Mouse (Mus musculus) embryonic facial prominence, embryonic 13.5 days (tissue): ENCODE measurements around the gene Lss. TPM values are rescaled to one million over a fixed set of nuclear protein-coding genes. Genes with fewer than 3 reads are reported as not detected.
A peak's percentile ranks its signal among the peaks of the same experiment; 100 is the strongest.

Experiments
- ATAC-seq: fragments of 200-750 bp; cut with Nextera tagmentation; 2 replicates; pipeline ENCODE4 v1.8.0; 2017; ENCODE audit warnings: low read depth; ENCODE audit not compliant: insufficient number of reproducible peaks, insufficient read depth, low FRiP score, low TSS enrichment
- H3K27ac ChIP-seq: fragments of 300-500 bp; sonication (generic); 2 replicates; pipeline ENCODE4 v1.5.1; 2015; ENCODE audit warnings: moderate library complexity, mild to moderate bottlenecking, inconsistent platforms
- H3K27me3 ChIP-seq: fragments of 300-500 bp; sonication (generic); 2 replicates; pipeline ENCODE4 v1.6.1; 2015; ENCODE audit warnings: mild to moderate bottlenecking, inconsistent platforms
- H3K36me3 ChIP-seq: fragments of 300-500 bp; sonication (generic); 2 replicates; pipeline ENCODE4 v1.6.1; 2015; ENCODE audit warnings: mild to moderate bottlenecking, inconsistent platforms
- H3K4me1 ChIP-seq: fragments of 300-500 bp; sonication (generic); 2 replicates; pipeline ENCODE4 v1.6.1; 2015; ENCODE audit warnings: inconsistent platforms
- H3K4me2 ChIP-seq: fragments of 300-500 bp; sonication (generic); 2 replicates; pipeline ENCODE4 v1.6.1; 2015; ENCODE audit warnings: moderate library complexity, mild to moderate bottlenecking, inconsistent platforms
- H3K4me3 ChIP-seq: fragments of 300-500 bp; sonication (generic); 2 replicates; pipeline ENCODE4 v1.5.1; 2015; ENCODE audit warnings: mild to moderate bottlenecking, inconsistent platforms
- H3K9ac ChIP-seq: fragments of 300-500 bp; sonication (generic); 2 replicates; pipeline ENCODE4 v1.6.1; 2015; ENCODE audit warnings: mild to moderate bottlenecking, inconsistent platforms
- H3K9me3 ChIP-seq: fragments of 300-500 bp; sonication (generic); 2 replicates; pipeline ENCODE4 v1.6.1; 2016; ENCODE audit warnings: inconsistent platforms
- WGBS: fragments of 180-500 bp; shearing (Covaris S2); methylation state at CpG from one replicate; pipeline ENCODE4 v1.1.7; 2015; ENCODE audit warnings: mixed read lengths; 5-methylcytosine and 5-hydroxymethylcytosine counted together
- polyA plus RNA-seq: library from polyadenylated mRNA; unstranded; fragments of >200 nt; fragmentation: Nextera tagmentation; extraction: Ambion mirVana; gene quantifications from 2 replicates; pipeline ENCODE4 v1.2.1, GENCODE M21; 2015

Lss gene
- polyA plus RNA-seq, result 37.3 and 39.0 TPM in 2 replicates

DNA sequence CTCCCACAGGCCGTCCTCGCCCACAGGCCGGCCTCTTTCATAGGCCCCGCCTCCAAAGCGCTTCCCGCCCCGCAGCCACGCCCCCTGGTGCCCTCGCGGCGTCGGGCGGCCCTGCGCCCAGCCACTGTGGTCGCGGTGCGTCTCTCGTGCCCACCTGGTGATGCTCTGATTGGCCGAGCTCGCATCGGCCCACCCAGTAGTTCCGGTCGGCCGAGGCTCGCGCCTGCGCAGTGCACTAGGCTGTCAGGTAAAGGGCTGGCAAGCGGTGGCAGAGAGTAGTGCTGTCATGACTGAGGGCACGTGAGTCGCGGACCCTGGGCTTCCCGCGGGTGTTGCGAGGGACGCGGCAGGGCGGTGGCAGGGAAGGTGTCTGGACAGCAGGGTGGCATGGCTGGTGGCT is at the start of gene Lss:
Gene Lss, plus strand, starts transcription at position 214 of the 400 bp plus-strand sequence.
- Histone ChIP-seq H3K4me3 (peak within 1 kb of the TSS; percentile 71), H3K9ac (peak within 1 kb of the TSS; percentile 81), H3K36me3 (peaks cover 29% of the 10 kb centered on the region), H3K27ac (peak within 1 kb of the TSS; percentile 80), H3K27me3 (no peaks in the 10 kb centered on the region), H3K9me3 (no peaks in the 10 kb centered on the region), H3K4me1 (peaks cover 20% of the 10 kb centered on the region; the same call in 1 of the 2 replicates), H3K4me2 (peak within 1 kb of the TSS; percentile 90)
- WGBS, result under 1% methylated on average over 37 of the region's 37 CpGs
- peak; percentile 98 for ATAC-seq

DNA sequence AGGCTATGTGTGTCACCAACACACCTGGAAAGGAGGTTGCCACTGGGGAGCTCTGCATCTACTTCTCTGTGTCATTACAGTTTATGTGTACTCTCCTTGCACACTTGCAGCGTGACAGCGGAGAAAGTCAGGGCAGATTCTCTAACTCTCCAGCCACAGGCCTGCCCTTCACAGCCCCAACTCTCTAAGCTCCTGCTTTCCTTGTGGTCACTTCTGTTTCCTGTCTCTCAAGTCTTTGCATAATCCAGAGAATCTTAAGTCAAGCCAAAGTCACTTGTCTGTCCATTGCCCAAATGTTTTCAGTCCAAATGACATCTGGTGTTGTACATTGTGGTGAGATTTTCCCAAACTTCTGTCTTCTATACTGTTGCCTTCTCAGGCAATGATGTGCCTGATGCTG is 45.1 kb upstream of the Lss start:
- H3K9ac ChIP-seq, result no peak overlapping the region
- peaks cover 97% of the 10 kb centered on the region for H3K36me3 ChIP-seq
- no peaks in the 10 kb centered on the region for H3K9me3 ChIP-seq
- 99% methylated on average over 2 of the region's 2 CpGs for WGBS
- H3K4me2 ChIP-seq, result no peak overlapping the region
- no peaks in the 10 kb centered on the region for H3K27me3 ChIP-seq
- H3K4me3 ChIP-seq, result no peak overlapping the region
- no peak for ATAC-seq
- H3K27ac ChIP-seq, result no peak overlapping the region
- H3K4me1 ChIP-seq, result no peaks in the 10 kb centered on the region

GRCm38 (mm10) chr10:76488265-76488664 is 43.1 kb upstream of the Lss start:
- no peaks in the 10 kb centered on the region for H3K9me3 ChIP-seq
- H3K4me1 ChIP-seq, result no peaks in the 10 kb centered on the region
- no peak overlapping the region for H3K27ac ChIP-seq
- H3K4me3 ChIP-seq, result no peak overlapping the region
- no peak for ATAC-seq
- no peak overlapping the region for H3K4me2 ChIP-seq
- peaks cover 92% of the 10 kb centered on the region for H3K36me3 ChIP-seq
- WGBS, result 91% methylated on average over 8 of the region's 8 CpGs
- no peak overlapping the region for H3K9ac ChIP-seq
- H3K27me3 ChIP-seq, result no peaks in the 10 kb centered on the region

DNA sequence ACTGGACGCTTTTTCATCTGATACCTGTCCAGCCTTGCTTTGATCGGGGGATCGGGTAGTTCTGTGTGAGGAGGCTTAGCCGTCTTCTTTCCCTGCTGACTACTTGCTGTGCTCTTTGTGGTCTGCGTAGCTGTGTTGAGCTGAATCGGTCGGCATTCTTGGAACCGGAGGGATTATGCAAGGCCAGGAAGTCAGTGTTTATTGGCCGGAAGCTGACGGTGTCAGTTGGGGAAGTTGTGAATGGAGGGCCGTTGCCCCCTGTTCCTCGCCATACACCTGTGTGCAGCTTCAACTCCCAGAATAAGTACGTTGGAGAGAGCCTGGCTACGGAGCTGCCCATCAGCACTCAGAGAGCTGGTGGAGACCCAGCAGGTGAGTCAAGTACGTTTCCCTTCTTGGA is 42.2 kb upstream of the Lss start:
- no peak overlapping the region for H3K4me2 ChIP-seq
- no peaks in the 10 kb centered on the region for H3K4me1 ChIP-seq
- H3K27me3 ChIP-seq, result no peaks in the 10 kb centered on the region
- H3K36me3 ChIP-seq, result peaks cover 92% of the 10 kb centered on the region
- H3K27ac ChIP-seq, result no peak overlapping the region
- no peak overlapping the region for H3K9ac ChIP-seq
- no peak overlapping the region for H3K4me3 ChIP-seq
- 95% methylated on average over 15 of the region's 15 CpGs for WGBS
- H3K9me3 ChIP-seq, result no peaks in the 10 kb centered on the region
- ATAC-seq, result no peak

DNA sequence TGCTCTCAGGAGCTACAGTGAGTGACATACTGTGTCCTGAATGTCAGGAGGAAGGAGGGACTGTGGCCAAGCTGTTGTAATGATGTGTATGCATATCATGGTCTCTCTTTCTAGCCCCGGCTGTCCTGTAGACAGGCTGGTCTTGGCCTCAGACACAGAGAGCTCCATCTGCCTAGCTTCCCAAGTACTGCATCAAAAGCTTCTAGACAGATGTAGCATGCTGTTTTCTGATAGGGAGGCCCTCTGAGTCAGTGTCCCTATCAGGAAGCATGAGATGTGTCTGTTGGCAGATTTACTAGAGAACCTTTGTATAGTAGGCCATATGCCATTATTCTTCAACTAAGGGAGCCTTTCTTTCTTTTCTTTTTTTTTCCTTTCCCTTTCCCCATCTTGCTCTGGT is 37.9 kb upstream of the Lss start:
- H3K27me3 ChIP-seq, result no peaks in the 10 kb centered on the region
- peaks cover 87% of the 10 kb centered on the region for H3K36me3 ChIP-seq
- no peak overlapping the region for H3K4me2 ChIP-seq
- H3K9ac ChIP-seq, result no peak overlapping the region
- 75% methylated on average over 1 of the region's 1 CpGs for WGBS
- H3K27ac ChIP-seq, result no peak overlapping the region
- no peak overlapping the region for H3K4me3 ChIP-seq
- H3K9me3 ChIP-seq, result no peaks in the 10 kb centered on the region
- no peaks in the 10 kb centered on the region for H3K4me1 ChIP-seq
- ATAC-seq, result no peak

DNA sequence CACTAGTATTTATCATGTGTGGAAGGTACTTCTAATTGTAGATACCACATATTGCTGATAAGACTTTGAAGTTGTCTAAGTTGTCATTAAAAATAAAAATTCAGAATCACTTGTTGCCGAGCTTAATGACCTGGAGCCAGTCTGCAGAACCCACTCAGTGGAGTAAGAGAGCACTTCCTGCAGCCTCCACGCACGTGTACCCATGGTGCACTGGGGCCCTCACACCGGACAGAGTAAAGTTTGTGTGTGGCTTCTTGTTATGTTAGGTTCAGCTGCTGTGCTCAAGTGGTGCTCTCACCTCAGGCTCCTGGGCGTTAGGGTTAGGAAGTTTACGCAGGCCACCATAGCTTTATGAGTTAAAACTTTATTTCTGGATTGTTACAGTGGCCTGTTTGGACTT is 35.9 kb upstream of the Lss start:
- Histone ChIP-seq H3K9ac (no peak overlapping the region), H3K27me3 (no peaks in the 10 kb centered on the region), H3K27ac (no peak overlapping the region), H3K4me2 (no peak overlapping the region), H3K9me3 (no peaks in the 10 kb centered on the region), H3K4me3 (no peak overlapping the region), H3K36me3 (peaks cover 87% of the 10 kb centered on the region), H3K4me1 (no peaks in the 10 kb centered on the region)
- no peak for ATAC-seq
- WGBS, result 91% methylated on average over 6 of the region's 6 CpGs

DNA sequence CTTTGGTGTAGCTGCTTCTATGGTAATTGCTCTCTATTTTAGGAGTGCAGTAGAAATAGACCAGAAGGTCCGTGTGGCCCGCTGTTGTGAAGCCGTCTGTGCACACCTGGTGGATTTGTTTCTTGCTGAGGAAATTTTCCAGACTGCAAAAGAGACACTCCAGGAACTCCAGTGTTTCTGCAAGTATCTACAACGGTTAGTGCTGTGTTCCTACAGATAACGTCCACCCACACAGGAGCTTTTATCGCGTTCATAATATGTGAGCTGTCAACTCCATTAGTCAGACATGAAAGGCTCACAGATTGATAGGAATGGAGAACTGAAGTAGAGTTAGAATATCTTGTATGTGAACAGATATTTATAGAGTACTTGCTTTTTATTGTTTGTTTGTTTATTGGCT is 35.0 kb upstream of the Lss start:
- no peak for ATAC-seq
- Histone ChIP-seq H3K27me3 (no peaks in the 10 kb centered on the region), H3K9me3 (no peaks in the 10 kb centered on the region), H3K4me3 (no peak overlapping the region), H3K4me2 (no peak overlapping the region), H3K36me3 (peaks cover 86% of the 10 kb centered on the region), H3K4me1 (no peaks in the 10 kb centered on the region), H3K27ac (no peak overlapping the region), H3K9ac (no peak overlapping the region)
- 93% methylated on average over 7 of the region's 7 CpGs for WGBS

GRCm38 (mm10) chr10:76497522-76497921 is 33.9 kb upstream of the Lss start:
- Histone ChIP-seq H3K4me3 (no peak overlapping the region), H3K36me3 (peaks cover 90% of the 10 kb centered on the region), H3K27me3 (no peaks in the 10 kb centered on the region), H3K9me3 (no peaks in the 10 kb centered on the region), H3K27ac (no peak overlapping the region), H3K9ac (no peak overlapping the region), H3K4me1 (no peaks in the 10 kb centered on the region), H3K4me2 (no peak overlapping the region)
- ATAC-seq, result no peak
- 95% methylated on average over 4 of the region's 4 CpGs for WGBS

GRCm38 (mm10) chr10:76504271-76504943 is 27.0 kb upstream of the Lss start:
- Histone ChIP-seq H3K9ac (no peak overlapping the region), H3K9me3 (no peaks in the 10 kb centered on the region), H3K27ac (no peak overlapping the region), H3K4me2 (no peak overlapping the region), H3K4me1 (no peaks in the 10 kb centered on the region), H3K27me3 (no peaks in the 10 kb centered on the region), H3K4me3 (no peak overlapping the region), H3K36me3 (peaks cover 86% of the 10 kb centered on the region)
- ATAC-seq, result no peak
- WGBS, result 91% methylated on average over 11 of the region's 11 CpGs

DNA sequence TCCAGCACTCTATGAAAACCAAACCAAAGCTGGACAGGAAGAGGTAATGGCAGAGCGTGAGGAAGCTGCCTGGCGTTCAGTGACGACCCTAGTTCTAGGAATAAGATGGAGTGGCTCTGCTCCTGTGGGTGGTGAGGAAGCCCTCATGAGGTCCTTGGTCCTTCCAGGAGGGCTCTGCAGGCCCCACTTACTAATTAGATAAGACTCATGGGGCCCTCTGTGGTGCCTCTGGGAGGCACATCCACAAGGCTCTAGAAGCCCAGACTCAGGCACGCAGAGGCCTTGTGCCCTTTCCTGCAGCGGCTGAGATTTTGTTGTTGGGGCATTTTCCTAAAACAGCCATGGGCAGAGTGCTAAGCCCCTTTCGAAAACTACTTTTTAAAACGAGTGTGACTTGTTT is 25.5 kb upstream of the Lss start:
- WGBS, result 91% methylated on average over 7 of the region's 7 CpGs
- H3K36me3 ChIP-seq, result peaks cover 86% of the 10 kb centered on the region
- no peak overlapping the region for H3K9ac ChIP-seq
- no peak for ATAC-seq
- no peak overlapping the region for H3K27ac ChIP-seq
- no peaks in the 10 kb centered on the region for H3K27me3 ChIP-seq
- no peaks in the 10 kb centered on the region for H3K4me1 ChIP-seq
- no peak overlapping the region for H3K4me3 ChIP-seq
- no peaks in the 10 kb centered on the region for H3K9me3 ChIP-seq
- H3K4me2 ChIP-seq, result no peak overlapping the region

DNA sequence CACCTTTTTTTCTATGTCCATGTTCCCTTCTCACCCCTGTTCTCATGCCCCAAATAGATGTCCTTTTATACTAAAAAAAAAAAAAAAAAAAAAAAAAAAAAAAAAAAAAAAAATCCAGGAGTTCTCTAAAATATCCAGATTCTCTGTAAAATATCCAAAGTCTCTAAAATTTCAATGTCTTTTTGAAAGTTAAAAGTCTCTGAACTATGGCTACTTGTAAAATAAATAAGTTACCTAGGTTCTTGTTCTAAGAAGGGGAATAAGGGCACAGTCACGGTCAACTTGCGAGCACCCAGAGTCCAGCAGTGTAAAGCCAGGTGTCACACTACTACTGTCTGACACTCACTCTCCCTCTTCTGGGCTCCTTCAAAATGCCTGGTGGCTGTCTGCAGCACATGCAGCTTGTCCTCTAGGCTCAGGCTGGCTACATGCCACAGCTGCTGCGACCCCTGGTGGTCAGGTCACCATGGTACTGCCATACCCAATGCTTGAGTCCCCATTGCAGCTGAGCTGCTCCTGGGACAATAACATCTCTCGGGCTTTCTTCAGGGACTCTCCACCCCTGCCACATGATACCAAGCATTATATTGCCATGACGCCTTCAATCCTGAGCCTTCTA is 18.3 kb upstream of the Lss start:
- no peak overlapping the region for H3K4me3 ChIP-seq
- H3K9me3 ChIP-seq, result 0 out of 2 replicates have a peak, but pooled peaks cover 1% of the 10 kb centered on the region
- H3K27me3 ChIP-seq, result no peaks in the 10 kb centered on the region
- no peak overlapping the region for H3K4me2 ChIP-seq
- ATAC-seq, result no peak
- no peak overlapping the region for H3K9ac ChIP-seq
- no peak overlapping the region for H3K27ac ChIP-seq
- WGBS, result 54% methylated on average over 5 of the region's 5 CpGs
- H3K4me1 ChIP-seq, result no peaks in the 10 kb centered on the region
- H3K36me3 ChIP-seq, result peaks cover 90% of the 10 kb centered on the region

DNA sequence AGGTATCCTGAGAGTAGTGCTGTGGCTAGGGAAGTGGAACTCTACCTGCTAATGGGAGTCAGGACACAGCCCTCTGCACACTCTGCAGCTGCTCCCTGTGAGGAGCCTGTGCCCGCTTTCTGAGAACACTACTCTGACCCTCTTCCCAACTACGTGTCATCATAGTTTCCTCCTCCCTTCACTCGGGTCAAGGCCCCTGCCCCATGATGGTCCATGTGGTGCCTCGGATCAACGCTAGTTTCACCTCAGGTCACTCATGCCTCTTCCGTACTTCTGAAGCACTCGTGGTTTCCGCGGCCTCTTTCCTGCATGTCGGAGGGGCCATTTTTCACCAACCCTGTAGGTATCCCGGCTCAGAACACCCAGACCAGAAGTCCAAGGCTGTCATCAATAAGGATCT is 466 bp upstream of the Lss start:
- 1% methylated on average over 11 of the region's 11 CpGs for WGBS
- Histone ChIP-seq H3K9me3 (no peaks in the 10 kb centered on the region), H3K4me1 (peaks cover 20% of the 10 kb centered on the region; the same call in 1 of the 2 replicates), H3K9ac (peak overlapping the region; percentile 71), H3K27ac (peak overlapping the region; percentile 8; the same call in 1 of the 2 replicates), H3K27me3 (no peaks in the 10 kb centered on the region), H3K4me3 (peak overlapping the region; percentile 71), H3K4me2 (peak overlapping the region; percentile 90), H3K36me3 (peaks cover 24% of the 10 kb centered on the region)
- ATAC-seq, result peak; percentile 44; the same call in 1 of the 2 replicates
